Mouse (Mus musculus): ENCODE data around the gene Hist1h3e.
"Not testable (repeated sequence)": the region's sequence is repeated elsewhere in the genome, so short reads cannot be mapped to it uniquely, and the experiment has no call there.

DNA sequence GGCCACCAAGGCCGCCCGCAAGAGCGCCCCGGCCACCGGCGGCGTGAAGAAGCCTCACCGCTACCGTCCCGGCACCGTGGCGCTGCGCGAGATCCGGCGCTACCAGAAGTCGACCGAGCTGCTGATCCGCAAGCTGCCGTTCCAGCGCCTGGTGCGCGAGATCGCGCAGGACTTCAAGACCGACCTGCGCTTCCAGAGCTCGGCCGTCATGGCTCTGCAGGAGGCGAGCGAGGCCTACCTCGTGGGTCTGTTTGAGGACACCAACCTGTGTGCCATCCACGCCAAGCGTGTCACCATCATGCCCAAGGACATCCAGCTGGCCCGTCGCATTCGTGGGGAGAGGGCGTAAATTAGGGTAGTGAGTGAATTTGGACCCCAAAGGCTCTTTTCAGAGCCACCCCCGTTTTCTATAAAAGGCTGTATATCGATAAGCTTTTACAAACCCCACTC lies 13.7 kb upstream of the Hist1h3e start:
- TF ChIP-seq GATA1, TAL1 (IDR thresholded peaks at IDR 0.05; ENCODE audit: low read length): not testable (repeated sequence)
